In genomic region chr1:155812581-155813499, GRCm38 (mm10) we compare ENCODE assay signal across 7 mouse cellular contexts. TPM values are rescaled to one million over a fixed set of nuclear protein-coding genes. Genes with fewer than 3 reads are reported as not detected.
DNase-seq lines count a peak whose midpoint lies in the region; ATAC-seq lines count a peak whose summit lies in the region.

Gene Qsox1 (minus strand): TSS chr1:155812889.

- peak within 1 kb of the TSS; percentile 90 for H3K4me3 ChIP-seq in intestine, embryonic 16.5 days (ENCODE audit: low read length)
- H3K4me3 ChIP-seq in midbrain, embryonic 11.5 days (ENCODE audit: low read depth, low read length): peak within 1 kb of the TSS; percentile 64

- peak within 1 kb of the TSS; percentile 79 for H3K4me2 ChIP-seq in intestine, embryonic 16.5 days (ENCODE audit: low read depth, low read length)
- H3K4me2 ChIP-seq in midbrain, embryonic 11.5 days: peak within 1 kb of the TSS; percentile 75

- under 1% methylated on average over 66 of the region's 67 CpGs for WGBS in intestine, embryonic 16.5 days
- under 1% methylated on average over 64 of the region's 67 CpGs for WGBS in midbrain, embryonic 11.5 days

- peak; percentile 93 for DNase-seq in adrenal gland, adult 2 months
- peak; percentile 83 for DNase-seq in embryo, embryonic 11.5 days (ENCODE audit: low read depth, low spot score)
- peak; percentile 81 to 88 for DNase-seq in gastrocnemius, postnatal 4 days (ENCODE audit: low spot score in 2 of 2)
- peak; percentile 81 to 86 for DNase-seq in left cerebral cortex, postnatal 36 days (ENCODE audit: low spot score in 2 of 2)
- DNase-seq in midbrain, embryonic 11.5 days (ENCODE audit: low spot score, missing footprints): peak; percentile 99
- DNase-seq in skeletal muscle tissue, adult 2 months (ENCODE audit: low read depth, low spot score): peak; percentile 76

- peaks cover 26% of the 10 kb centered on the region for H3K4me1 ChIP-seq in intestine, embryonic 16.5 days (ENCODE audit: control insufficient read depth, insufficient read depth, low read length)
- H3K4me1 ChIP-seq in midbrain, embryonic 11.5 days (ENCODE audit: control insufficient read depth, insufficient read depth, low read length): peaks cover 6% of the 10 kb centered on the region

- peak; percentile 94 for ATAC-seq in intestine, embryonic 16.5 days
- peak; percentile 95 for ATAC-seq in midbrain, embryonic 11.5 days (ENCODE audit: low FRiP score)

- H3K27ac ChIP-seq in intestine, embryonic 16.5 days (ENCODE audit: low read length): peak within 1 kb of the TSS; percentile 72
- H3K27ac ChIP-seq in midbrain, embryonic 11.5 days (ENCODE audit: low read depth, low read length): no peak within 1 kb of the TSS

- H3K9ac ChIP-seq in intestine, embryonic 16.5 days (ENCODE audit: low read depth, low read length): peak within 1 kb of the TSS; percentile 74
- peak within 1 kb of the TSS; percentile 70 for H3K9ac ChIP-seq in midbrain, embryonic 11.5 days (ENCODE audit: low read length)

- intact Hi-C loops in left cerebral cortex, postnatal 36 days (cut with DNase I): no loop called here

- no peaks in the 10 kb centered on the region for H3K9me3 ChIP-seq in intestine, embryonic 16.5 days (ENCODE audit: control insufficient read depth, low read length)
- no peaks in the 10 kb centered on the region for H3K9me3 ChIP-seq in midbrain, embryonic 11.5 days (ENCODE audit: control insufficient read depth, low read length)

- H3K27me3 ChIP-seq in intestine, embryonic 16.5 days (replicated peaks; ENCODE audit: control insufficient read depth, insufficient read depth, low read length): no peaks in the 10 kb centered on the region
- no peaks in the 10 kb centered on the region; the same call in 1 of the 2 replicates for H3K27me3 ChIP-seq in midbrain, embryonic 11.5 days (ENCODE audit: control insufficient read depth, insufficient read depth, low read length)

- no peaks in the 10 kb centered on the region for H3K36me3 ChIP-seq in intestine, embryonic 16.5 days (ENCODE audit: control insufficient read depth, insufficient read depth, low read length)
- no peaks in the 10 kb centered on the region for H3K36me3 ChIP-seq in midbrain, embryonic 11.5 days (ENCODE audit: control insufficient read depth, insufficient read depth, low read length)

RNA-seq across cellular contexts. Expression of gene Qsox1, which starts in this region (rescaled TPM):
- total RNA-seq in adrenal gland, adult 2 months (2021): 10 to 100 TPM; 49.6 to 71.8 TPM
- polyA plus RNA-seq in adrenal gland, adult 2 months (2012; rRNA removed): 66.6 and 82.6 TPM in 2 replicates
- total RNA-seq in gastrocnemius, postnatal 4 days (2021): 10 to 100 TPM; 55.3 to 59.9 TPM
- polyA plus RNA-seq in intestine, embryonic 16.5 days (2015; fragmentation: Nextera tagmentation; extraction: Ambion mirVana): 48.6 and 49.9 TPM in 2 replicates
- 10 to 100 TPM; 31.8 to 32.1 TPM for total RNA-seq in left cerebral cortex, postnatal 36 days (2021)
- 6.6 and 6.8 TPM in 2 replicates for polyA plus RNA-seq in midbrain, embryonic 11.5 days (2014; fragmentation: Nextera tagmentation; extraction: Ambion mirVana)
